Mouse (Mus musculus): Measurements from ENCODE around the gene Syt12. TPM values are rescaled to one million over a fixed set of nuclear protein-coding genes. Genes with fewer than 3 reads are reported as not detected.
A peak's percentile ranks its signal among the peaks of the same experiment; 100 is the strongest.

Gene Syt12
- polyA plus RNA-seq, 1 experiment = 41.8 TPM

DNA sequence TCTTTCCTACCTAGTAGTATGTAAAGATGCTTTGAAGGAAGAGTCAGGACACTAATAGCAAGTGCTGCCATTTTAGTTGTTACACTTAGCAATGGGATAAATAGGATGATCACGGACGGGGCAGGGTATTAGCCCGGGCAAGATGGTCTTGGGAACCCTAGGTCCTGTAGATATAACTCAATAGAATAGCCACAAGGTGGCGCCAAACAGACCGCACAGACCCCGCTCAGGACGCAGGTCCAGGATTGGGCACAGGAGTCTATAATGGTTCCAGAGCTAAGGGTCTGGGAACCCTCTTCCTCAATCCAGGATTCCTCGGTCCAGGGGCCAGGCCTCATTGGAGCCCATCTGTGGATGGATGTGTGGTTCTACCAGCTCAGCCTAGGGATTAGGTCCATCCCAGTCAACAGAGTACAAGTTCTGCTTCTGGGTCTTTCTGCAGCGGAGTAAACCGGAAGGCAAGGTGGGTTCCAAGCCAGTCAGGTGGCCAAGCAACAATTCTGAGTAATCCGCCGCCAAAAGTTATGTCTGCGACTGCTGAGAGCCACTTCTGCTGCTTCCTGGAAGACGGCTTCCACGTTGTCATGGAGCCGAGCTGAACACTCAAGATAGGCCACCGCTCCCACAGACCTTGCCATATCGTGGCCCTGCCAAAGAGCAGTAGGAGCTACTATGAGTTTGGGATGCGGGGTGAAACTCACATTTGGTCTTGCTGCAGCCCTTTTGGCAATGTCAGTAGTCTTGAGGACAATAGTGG lies 51.5 kb downstream of the Syt12 start:
- Histone ChIP-seq H3K4me3 (ENCODE audit: low read depth, low read length) (no peak overlapping the region), H3K27me3 (ENCODE audit: control insufficient read depth, insufficient read depth, low read length) (no peaks in the 10 kb centered on the region), H3K27ac (ENCODE audit: insufficient read depth, low read depth, low read length) (no peak overlapping the region), H3K36me3 (ENCODE audit: control insufficient read depth, insufficient read depth, low read length) (peaks cover 15% of the 10 kb centered on the region), H3K4me1 (ENCODE audit: control insufficient read depth, insufficient read depth, insufficient read length, low read length) (peaks cover 2% of the 10 kb centered on the region; the same call in 1 of the 2 replicates)
- WGBS = 72% methylated on average over 19 of the region's 19 CpGs
- TF ChIP-seq POLR2A (IDR thresholded peaks at IDR 0.05; ENCODE audit: low read depth, low read length) (no peak), CTCF (IDR thresholded peaks at IDR 0.05; ENCODE audit: extremely low read depth, insufficient read length, insufficient replicate concordance, low read depth, low read length) (peak; percentile 76; the same call in 1 of the 2 replicates)

- 82% methylated on average over 3 of the region's 3 CpGs for WGBS
- Histone ChIP-seq H3K27ac (ENCODE audit: insufficient read depth, low read depth, low read length) (no peak overlapping the region), H3K27me3 (ENCODE audit: control insufficient read depth, insufficient read depth, low read length) (no peaks in the 10 kb centered on the region), H3K4me3 (ENCODE audit: low read depth, low read length) (no peak overlapping the region), H3K4me1 (ENCODE audit: control insufficient read depth, insufficient read depth, insufficient read length, low read length) (peaks cover 10% of the 10 kb centered on the region; the same call in 1 of the 2 replicates), H3K36me3 (ENCODE audit: control insufficient read depth, insufficient read depth, low read length) (peaks cover 12% of the 10 kb centered on the region)
- TF ChIP-seq POLR2A (IDR thresholded peaks at IDR 0.05; ENCODE audit: low read depth, low read length) (no peak), CTCF (IDR thresholded peaks at IDR 0.05; ENCODE audit: extremely low read depth, insufficient read length, insufficient replicate concordance, low read depth, low read length) (no peak)
These were observed 54.2 kb downstream of the Syt12 start for GRCm38 (mm10) chr19:4423021-4423420.

DNA sequence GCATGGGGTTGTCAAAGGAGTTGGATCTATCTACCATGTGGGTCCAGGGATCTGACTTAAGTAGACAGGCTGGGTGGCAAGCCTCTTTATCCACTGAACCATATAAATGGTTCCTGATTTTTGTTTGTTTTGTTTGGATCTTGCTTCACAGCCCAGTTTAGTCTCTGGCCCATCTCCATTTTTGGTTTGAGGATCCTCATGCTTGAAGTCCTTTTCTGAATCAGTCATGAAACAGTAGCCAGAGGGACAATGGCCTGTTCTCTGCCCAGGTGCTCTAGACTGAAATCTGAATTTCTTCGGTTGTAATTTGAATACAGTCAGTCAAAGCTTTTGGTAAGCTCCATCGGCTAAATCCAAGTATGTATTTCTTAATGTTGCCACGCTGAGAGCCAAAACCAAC lies 54.7 kb downstream of the Syt12 start:
- Histone ChIP-seq H3K27ac (ENCODE audit: insufficient read depth, low read depth, low read length) (no peak overlapping the region), H3K4me3 (ENCODE audit: low read depth, low read length) (no peak overlapping the region), H3K27me3 (ENCODE audit: control insufficient read depth, insufficient read depth, low read length) (no peaks in the 10 kb centered on the region), H3K4me1 (ENCODE audit: control insufficient read depth, insufficient read depth, insufficient read length, low read length) (peaks cover 10% of the 10 kb centered on the region; the same call in 1 of the 2 replicates), H3K36me3 (ENCODE audit: control insufficient read depth, insufficient read depth, low read length) (peaks cover 12% of the 10 kb centered on the region)
- TF ChIP-seq POLR2A (IDR thresholded peaks at IDR 0.05; ENCODE audit: low read depth, low read length) (no peak), CTCF (IDR thresholded peaks at IDR 0.05; ENCODE audit: extremely low read depth, insufficient read length, insufficient replicate concordance, low read depth, low read length) (no peak)
- WGBS = 95% methylated on average over 3 of the region's 3 CpGs

DNA sequence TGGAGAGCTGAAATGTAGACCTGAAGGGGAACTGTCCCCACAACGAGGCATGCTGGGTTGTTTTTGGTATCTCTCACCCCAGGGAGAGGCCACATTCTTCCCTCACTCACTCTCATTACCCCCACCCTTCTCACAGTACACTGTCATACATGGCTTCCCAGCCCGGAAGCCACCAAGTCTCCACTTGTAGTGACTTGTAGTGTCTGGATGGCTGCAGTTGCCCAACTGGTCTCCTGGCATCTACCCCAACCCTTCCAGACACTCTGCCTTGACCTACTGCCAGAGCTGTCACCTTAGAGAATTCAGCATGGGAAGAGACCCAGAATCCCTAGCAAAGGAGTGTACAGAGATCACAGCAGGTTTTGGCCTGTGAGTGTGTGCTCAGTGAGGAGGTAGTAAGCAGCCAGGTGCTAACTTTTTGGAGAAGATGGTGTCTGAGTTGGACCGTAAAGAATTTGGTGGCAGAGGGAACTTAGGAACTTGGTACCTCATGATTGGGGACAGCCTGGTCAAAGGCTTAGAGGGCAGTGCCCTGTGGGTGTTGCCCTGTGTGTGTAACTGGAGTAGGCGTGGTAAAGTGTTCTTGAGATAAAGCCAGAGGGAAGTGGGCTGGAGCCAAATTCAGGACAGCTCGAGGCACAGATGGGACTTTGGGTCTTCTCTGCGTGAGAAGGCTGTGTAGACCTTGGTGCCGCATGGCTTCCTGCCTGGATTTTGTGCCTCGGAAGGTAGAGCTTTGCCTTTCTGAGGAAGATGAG lies 56.9 kb downstream of the Syt12 start:
- Histone ChIP-seq H3K36me3 (ENCODE audit: control insufficient read depth, insufficient read depth, low read length) (peaks cover 5% of the 10 kb centered on the region; the same call in 1 of the 2 replicates), H3K27ac (ENCODE audit: insufficient read depth, low read depth, low read length) (peak overlapping the region; percentile 99)
- WGBS = 38% methylated on average over 8 of the region's 8 CpGs

GRCm38 (mm10) chr19:4419711-4420110 lies 57.5 kb downstream of the Syt12 start:
- Histone ChIP-seq H3K4me3 (ENCODE audit: low read depth, low read length) (no peak overlapping the region), H3K4me1 (ENCODE audit: control insufficient read depth, insufficient read depth, insufficient read length, low read length) (peaks cover 10% of the 10 kb centered on the region; the same call in 1 of the 2 replicates), H3K36me3 (ENCODE audit: control insufficient read depth, insufficient read depth, low read length) (0 out of 2 replicates have a peak, but pooled peaks cover under 1% of the 10 kb centered on the region), H3K27me3 (ENCODE audit: control insufficient read depth, insufficient read depth, low read length) (no peaks in the 10 kb centered on the region), H3K27ac (ENCODE audit: insufficient read depth, low read depth, low read length) (peak overlapping the region; percentile 99)
- TF ChIP-seq CTCF (IDR thresholded peaks at IDR 0.05; ENCODE audit: extremely low read depth, insufficient read length, insufficient replicate concordance, low read depth, low read length) (no peak), POLR2A (IDR thresholded peaks at IDR 0.05; ENCODE audit: low read depth, low read length) (peak; percentile 18; the same call in 1 of the 2 replicates)
- 50% methylated on average over 5 of the region's 5 CpGs for WGBS

More for the DNA sequence above, 56.9 kb downstream of the Syt12 start:
- Histone ChIP-seq H3K27me3 (ENCODE audit: control insufficient read depth, insufficient read depth, low read length) (no peaks in the 10 kb centered on the region), H3K4me3 (ENCODE audit: low read depth, low read length) (peak overlapping the region; percentile 10; the same call in 1 of the 2 replicates), H3K4me1 (ENCODE audit: control insufficient read depth, insufficient read depth, insufficient read length, low read length) (peaks cover 10% of the 10 kb centered on the region; the same call in 1 of the 2 replicates)
- TF ChIP-seq POLR2A (IDR thresholded peaks at IDR 0.05; ENCODE audit: low read depth, low read length) = no peak
- TF ChIP-seq CTCF (IDR thresholded peaks at IDR 0.05; ENCODE audit: extremely low read depth, insufficient read length, insufficient replicate concordance, low read depth, low read length) = no peak

DNA sequence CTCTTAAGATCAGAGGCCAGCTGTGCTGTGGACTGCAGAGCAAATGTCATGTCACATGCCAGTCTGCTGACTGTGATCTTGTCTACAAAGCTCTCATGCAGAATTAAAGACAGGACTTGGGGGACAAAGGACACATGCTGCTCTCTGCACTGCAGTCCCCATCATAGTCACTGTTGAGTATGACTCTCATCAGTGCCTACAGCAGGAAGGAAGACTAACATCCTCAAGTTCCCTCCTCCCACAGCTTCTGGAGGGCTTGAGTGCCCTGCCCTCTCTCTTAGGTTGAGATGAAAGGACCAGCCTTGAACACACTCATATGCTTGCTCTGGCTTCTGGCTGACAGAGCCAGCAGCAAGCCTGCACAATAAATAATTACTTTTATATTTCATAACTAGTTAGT lies 59.5 kb downstream of the Syt12 start:
- H3K36me3 ChIP-seq (ENCODE audit: control insufficient read depth, insufficient read depth, low read length) = no peaks in the 10 kb centered on the region
- TF ChIP-seq CTCF (IDR thresholded peaks at IDR 0.05; ENCODE audit: extremely low read depth, insufficient read length, insufficient replicate concordance, low read depth, low read length) (no peak), POLR2A (IDR thresholded peaks at IDR 0.05; ENCODE audit: low read depth, low read length) (no peak)
- no peak overlapping the region for H3K4me3 ChIP-seq (ENCODE audit: low read depth, low read length)
- no peaks in the 10 kb centered on the region for H3K27me3 ChIP-seq (ENCODE audit: control insufficient read depth, insufficient read depth, low read length)
- peaks cover 10% of the 10 kb centered on the region; the same call in 1 of the 2 replicates for H3K4me1 ChIP-seq (ENCODE audit: control insufficient read depth, insufficient read depth, insufficient read length, low read length)
- peak overlapping the region; percentile 63 for H3K27ac ChIP-seq (ENCODE audit: insufficient read depth, low read depth, low read length)

DNA sequence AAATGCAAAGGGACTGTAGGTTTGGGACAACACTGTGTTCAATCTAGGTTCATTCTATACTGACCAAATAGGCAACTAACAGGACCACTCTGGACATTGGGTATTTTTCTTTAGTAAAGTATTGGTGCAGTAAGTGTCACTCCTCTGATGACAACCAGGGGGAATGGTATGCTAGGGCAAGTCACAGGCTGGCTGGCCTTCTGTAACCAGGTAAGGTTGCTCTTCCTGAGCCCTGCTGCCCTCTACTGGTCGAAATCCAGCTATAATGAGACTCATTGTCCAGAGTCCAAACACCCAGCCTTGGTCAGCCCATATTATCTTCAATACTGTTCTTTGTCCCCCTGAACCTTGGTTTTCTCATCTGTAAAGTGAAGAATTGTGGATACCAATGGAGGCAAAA lies 60.1 kb downstream of the Syt12 start:
- WGBS = 0% methylated on average over 1 of the region's 1 CpGs
- Histone ChIP-seq H3K27me3 (ENCODE audit: control insufficient read depth, insufficient read depth, low read length) (no peaks in the 10 kb centered on the region), H3K36me3 (ENCODE audit: control insufficient read depth, insufficient read depth, low read length) (no peaks in the 10 kb centered on the region), H3K4me1 (ENCODE audit: control insufficient read depth, insufficient read depth, insufficient read length, low read length) (peaks cover 10% of the 10 kb centered on the region; the same call in 1 of the 2 replicates), H3K4me3 (ENCODE audit: low read depth, low read length) (no peak overlapping the region), H3K27ac (ENCODE audit: insufficient read depth, low read depth, low read length) (peak overlapping the region; percentile 63)
- TF ChIP-seq POLR2A (IDR thresholded peaks at IDR 0.05; ENCODE audit: low read depth, low read length) (no peak), CTCF (IDR thresholded peaks at IDR 0.05; ENCODE audit: extremely low read depth, insufficient read length, insufficient replicate concordance, low read depth, low read length) (peak; percentile 78; the same call in 1 of the 2 replicates)

All from small intestine, adult 2 months (tissue).